Mouse (Mus musculus): Measurements from ENCODE around the gene Zbtb45. TPM values are rescaled to one million over a fixed set of nuclear protein-coding genes. Genes with fewer than 3 reads are reported as not detected.

The Zbtb45 gene
- 0.19 TPM for polyA plus RNA-seq (2014; fragmentation: Illumina TruSeq; extraction: RNeasy Lipid Tissue Mini Kit (QIAGEN cat#74804); ENCODE audit: low replicate concordance)

GRCm38 (mm10) chr7:13010005-13010908 is at the start of gene Zbtb45:
Zbtb45 (minus strand) TSS chr7:13010034.

GRCm38 (mm10) chr7:13054287-13055010 is 44.6 kb upstream of the Zbtb45 start, which contains the start of gene Mzf1:
Mzf1 (minus strand) TSS chr7:13054764.

GRCm38 (mm10) chr7:13037901-13038555 is 28.2 kb upstream of the Zbtb45 start, which contains the start of gene Ube2m:
Ube2m (minus strand) TSS chr7:13038275.

GRCm38 (mm10) chr7:13034148-13034977 is 24.5 kb upstream of the Zbtb45 start, which contains the start of gene Chmp2a:
Chmp2a (minus strand) TSS chr7:13034807.

DNA sequence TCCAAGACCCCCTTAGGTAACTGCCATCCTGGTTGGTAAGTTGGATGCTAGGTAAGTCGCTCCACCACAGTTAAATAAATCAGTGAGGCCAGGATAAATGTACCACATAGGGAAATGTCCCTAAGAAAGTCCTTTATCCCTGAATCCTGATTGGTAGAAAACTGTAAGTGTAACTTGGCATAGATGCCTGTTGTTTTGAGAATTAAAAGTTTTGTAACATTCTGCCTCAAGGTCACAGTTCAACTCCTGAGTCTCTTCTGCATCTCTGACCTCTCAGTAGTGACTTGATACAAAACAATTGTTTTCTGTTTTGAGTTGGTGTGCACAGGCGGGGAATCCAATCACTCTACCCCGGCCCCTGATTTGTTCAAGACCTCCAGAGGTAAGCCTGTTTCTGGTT is 11.0 kb downstream of the Zbtb45 start, which contains the start of gene Trim28:
Gene Trim28 (plus strand): TSS at position 264 of the 400 bp plus-strand sequence.

DNA sequence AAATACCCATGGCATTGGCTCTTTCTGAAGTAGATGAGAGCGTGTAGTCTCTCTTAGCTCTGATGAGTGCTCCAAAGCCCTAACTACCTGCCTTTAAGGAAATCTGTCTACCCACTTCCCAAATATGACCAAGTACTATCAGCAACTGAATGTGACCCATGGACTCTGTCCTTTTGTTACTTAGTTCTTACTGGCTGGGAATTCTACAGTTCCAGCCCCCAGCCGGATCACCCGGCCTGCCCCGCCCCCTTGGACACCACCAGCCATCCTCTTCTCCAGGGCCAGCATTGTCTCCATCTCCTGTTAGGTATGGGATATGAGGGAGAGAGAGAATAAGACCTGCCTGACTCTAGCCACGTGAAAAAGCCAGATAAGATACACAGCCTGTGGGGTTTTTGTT is 11.8 kb downstream of the Zbtb45 start, which contains the start of gene Slc27a5:
Gene Slc27a5 (minus strand): TSS at position 140 of the 400 bp plus-strand sequence.

DNA sequence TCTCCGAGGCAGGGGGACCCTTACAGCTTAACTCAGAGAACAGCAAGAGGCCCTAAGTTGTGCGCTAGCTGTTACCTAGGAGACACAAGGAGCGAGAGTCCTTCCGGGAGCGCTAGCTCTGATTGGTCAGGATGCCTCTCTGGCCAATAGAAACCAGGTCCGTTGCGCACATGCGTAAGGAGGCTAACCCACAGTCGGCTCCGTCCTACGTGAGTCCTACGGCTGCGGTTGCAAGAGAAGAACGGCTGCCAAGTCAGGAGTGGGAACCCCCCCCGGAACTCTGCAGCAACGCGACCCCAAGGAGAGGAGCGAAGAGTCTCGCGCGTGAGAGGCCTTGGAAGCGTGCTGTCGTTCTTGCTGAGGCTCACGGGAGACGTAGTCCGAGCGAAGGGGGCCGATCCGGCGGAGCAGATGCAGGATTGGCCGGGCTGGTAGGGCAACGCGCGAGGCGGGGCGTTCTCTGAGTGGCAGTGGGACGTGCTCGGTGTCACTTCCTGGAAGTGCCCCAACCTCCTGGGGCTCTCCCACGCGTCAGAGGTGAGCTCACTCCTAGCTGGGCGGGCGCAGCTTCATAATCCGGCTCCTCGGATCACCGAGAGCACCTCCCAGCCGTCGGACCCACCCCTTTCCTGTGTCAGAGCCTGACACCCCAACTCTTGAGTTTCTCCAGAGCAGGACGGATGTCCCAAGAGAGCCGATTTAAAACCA is 32.0 kb downstream of the Zbtb45 start, which contains the start of gene Zfp446:
Gene Zfp446 (plus strand): TSS at position 167 of the 708 bp plus-strand sequence.

GRCm38 (mm10) chr7:12965678-12966091 is 44.1 kb downstream of the Zbtb45 start, which contains the start of gene Zfp324:
Zfp324 (plus strand) TSS chr7:12965838.

Other genes starting within 250 kb of the Zbtb45 start
- 0.22 TPM for gene Zscan18, start 206.4 kb downstream of the Zbtb45 start, polyA plus RNA-seq (2014; fragmentation: Illumina TruSeq; extraction: RNeasy Lipid Tissue Mini Kit (QIAGEN cat#74804); ENCODE audit: low replicate concordance)
- 21.9 TPM for gene Zfp329, start 191.2 kb downstream of the Zbtb45 start, polyA plus RNA-seq (2014; fragmentation: Illumina TruSeq; extraction: RNeasy Lipid Tissue Mini Kit (QIAGEN cat#74804); ENCODE audit: low replicate concordance)
- 32.1 TPM for gene Zfp110, start 175.3 kb downstream of the Zbtb45 start, polyA plus RNA-seq (2014; fragmentation: Illumina TruSeq; extraction: RNeasy Lipid Tissue Mini Kit (QIAGEN cat#74804); ENCODE audit: low replicate concordance)
- gene Zfp128, start 128.9 kb downstream of the Zbtb45 start, polyA plus RNA-seq (2014; fragmentation: Illumina TruSeq; extraction: RNeasy Lipid Tissue Mini Kit (QIAGEN cat#74804); ENCODE audit: low replicate concordance): 1.6 TPM
- gene Zscan22, start 112.2 kb downstream of the Zbtb45 start, polyA plus RNA-seq (2014; fragmentation: Illumina TruSeq; extraction: RNeasy Lipid Tissue Mini Kit (QIAGEN cat#74804); ENCODE audit: low replicate concordance): 3.0 TPM
- gene Rps5, start 87.7 kb downstream of the Zbtb45 start, polyA plus RNA-seq (2014; fragmentation: Illumina TruSeq; extraction: RNeasy Lipid Tissue Mini Kit (QIAGEN cat#74804); ENCODE audit: low replicate concordance): 9.4 TPM
- gene Rnf225, start 82.6 kb downstream of the Zbtb45 start, polyA plus RNA-seq (2014; fragmentation: Illumina TruSeq; extraction: RNeasy Lipid Tissue Mini Kit (QIAGEN cat#74804); ENCODE audit: low replicate concordance): not detected
- 1.1 TPM for gene Zfp324, start 44.2 kb downstream of the Zbtb45 start, polyA plus RNA-seq (2014; fragmentation: Illumina TruSeq; extraction: RNeasy Lipid Tissue Mini Kit (QIAGEN cat#74804); ENCODE audit: low replicate concordance)
- gene Zfp446, start 32.2 kb downstream of the Zbtb45 start, polyA plus RNA-seq (2014; fragmentation: Illumina TruSeq; extraction: RNeasy Lipid Tissue Mini Kit (QIAGEN cat#74804); ENCODE audit: low replicate concordance): 1.6 TPM
- gene Slc27a5, start 11.8 kb downstream of the Zbtb45 start, polyA plus RNA-seq (2014; fragmentation: Illumina TruSeq; extraction: RNeasy Lipid Tissue Mini Kit (QIAGEN cat#74804); ENCODE audit: low replicate concordance): not detected
- gene Trim28, start 10.9 kb downstream of the Zbtb45 start, polyA plus RNA-seq (2014; fragmentation: Illumina TruSeq; extraction: RNeasy Lipid Tissue Mini Kit (QIAGEN cat#74804); ENCODE audit: low replicate concordance): 7.0 TPM
- gene Chmp2a, start 24.8 kb upstream of the Zbtb45 start, polyA plus RNA-seq (2014; fragmentation: Illumina TruSeq; extraction: RNeasy Lipid Tissue Mini Kit (QIAGEN cat#74804); ENCODE audit: low replicate concordance): 78.8 TPM
- gene Ube2m, start 28.2 kb upstream of the Zbtb45 start, polyA plus RNA-seq (2014; fragmentation: Illumina TruSeq; extraction: RNeasy Lipid Tissue Mini Kit (QIAGEN cat#74804); ENCODE audit: low replicate concordance): 50.0 TPM
- gene Mzf1, start 44.7 kb upstream of the Zbtb45 start, polyA plus RNA-seq (2014; fragmentation: Illumina TruSeq; extraction: RNeasy Lipid Tissue Mini Kit (QIAGEN cat#74804); ENCODE audit: low replicate concordance): 0.15 TPM
- gene Vmn1r85, start 85.1 kb upstream of the Zbtb45 start, polyA plus RNA-seq (2014; fragmentation: Illumina TruSeq; extraction: RNeasy Lipid Tissue Mini Kit (QIAGEN cat#74804); ENCODE audit: low replicate concordance): not detected
- not detected for gene Vmn1r86, start 109.9 kb upstream of the Zbtb45 start, polyA plus RNA-seq (2014; fragmentation: Illumina TruSeq; extraction: RNeasy Lipid Tissue Mini Kit (QIAGEN cat#74804); ENCODE audit: low replicate concordance)
- not detected for gene Vmn1r87, start 130.1 kb upstream of the Zbtb45 start, polyA plus RNA-seq (2014; fragmentation: Illumina TruSeq; extraction: RNeasy Lipid Tissue Mini Kit (QIAGEN cat#74804); ENCODE audit: low replicate concordance)
- 0.04 TPM for gene Vmn1r88, start 149.5 kb upstream of the Zbtb45 start, polyA plus RNA-seq (2014; fragmentation: Illumina TruSeq; extraction: RNeasy Lipid Tissue Mini Kit (QIAGEN cat#74804); ENCODE audit: low replicate concordance)
- gene Vmn1r89, start 203.0 kb upstream of the Zbtb45 start, polyA plus RNA-seq (2014; fragmentation: Illumina TruSeq; extraction: RNeasy Lipid Tissue Mini Kit (QIAGEN cat#74804); ENCODE audit: low replicate concordance): not detected

Data from small intestine, adult 10 weeks (tissue).